Mouse (Mus musculus) liver, embryonic 16.5 days (tissue): ENCODE measurements around the gene Shb. TPM values are rescaled to one million over a fixed set of nuclear protein-coding genes. Genes with fewer than 3 reads are reported as not detected.

ENCODE experiments used
- ATAC-seq: fragments of 200-750 bp; cut with Nextera tagmentation; 2 replicates; pipeline ENCODE4 v1.8.0; 2017; ENCODE audit warnings: low read depth, mild to moderate bottlenecking, moderate number of reproducible peaks, moderate library complexity
- H3K27ac ChIP-seq: fragments of 300-500 bp; sonication (generic); 2 replicates; pipeline ENCODE4 v1.5.1; 2014; ENCODE audit warnings: mild to moderate bottlenecking, low read length
- H3K27me3 ChIP-seq: fragments of 300-500 bp; sonication (generic); 2 replicates; pipeline ENCODE4 v1.6.1; 2014; ENCODE audit warnings: low read depth, low read length, mixed read lengths; ENCODE audit not compliant: control insufficient read depth, insufficient read depth
- H3K36me3 ChIP-seq: fragments of 300-500 bp; sonication (generic); 2 replicates; pipeline ENCODE4 v1.6.1; 2014; ENCODE audit warnings: mild to moderate bottlenecking; ENCODE audit not compliant: control insufficient read depth, insufficient read depth
- H3K4me1 ChIP-seq: fragments of 300-500 bp; sonication (generic); 2 replicates; pipeline ENCODE4 v1.6.1; 2014; ENCODE audit warnings: low read depth, low read length, mixed read lengths; ENCODE audit not compliant: control insufficient read depth
- H3K4me2 ChIP-seq: fragments of 300-500 bp; sonication (generic); 2 replicates; pipeline ENCODE4 v1.6.1; 2014; ENCODE audit warnings: low read depth, low read length, mixed read lengths
- H3K4me3 ChIP-seq: fragments of 300-500 bp; sonication (generic); 2 replicates; pipeline ENCODE4 v1.5.1; 2014; ENCODE audit warnings: low read depth, mild to moderate bottlenecking, low read length
- H3K9ac ChIP-seq: fragments of 300-500 bp; sonication (generic); 2 replicates; pipeline ENCODE4 v1.6.1; 2014; ENCODE audit warnings: low read depth, low read length
- H3K9me3 ChIP-seq: fragments of 300-500 bp; sonication (generic); replicated peaks from 2 replicates; pipeline ENCODE4 v1.6.1; 2016; ENCODE audit warnings: low read length; ENCODE audit not compliant: control insufficient read depth
- WGBS: fragments of 180-500 bp; shearing (Covaris S2); extraction: QIAGEN DNeasy Blood & Tissue Kit; methylation state at CpG from one replicate; pipeline ENCODE4 v1.1.7; 2014; ENCODE audit not compliant: insufficient replicate concordance; 5-methylcytosine and 5-hydroxymethylcytosine counted together
- polyA plus RNA-seq: library from polyadenylated mRNA; unstranded; fragments of >200 nt; fragmentation: Nextera tagmentation; extraction: Ambion mirVana; gene quantifications from 2 replicates; pipeline ENCODE4 v1.2.1, GENCODE M21; 2015

Shb gene
- polyA plus RNA-seq, 1 experiment from 2014 or later: 1.4 TPM

DNA sequence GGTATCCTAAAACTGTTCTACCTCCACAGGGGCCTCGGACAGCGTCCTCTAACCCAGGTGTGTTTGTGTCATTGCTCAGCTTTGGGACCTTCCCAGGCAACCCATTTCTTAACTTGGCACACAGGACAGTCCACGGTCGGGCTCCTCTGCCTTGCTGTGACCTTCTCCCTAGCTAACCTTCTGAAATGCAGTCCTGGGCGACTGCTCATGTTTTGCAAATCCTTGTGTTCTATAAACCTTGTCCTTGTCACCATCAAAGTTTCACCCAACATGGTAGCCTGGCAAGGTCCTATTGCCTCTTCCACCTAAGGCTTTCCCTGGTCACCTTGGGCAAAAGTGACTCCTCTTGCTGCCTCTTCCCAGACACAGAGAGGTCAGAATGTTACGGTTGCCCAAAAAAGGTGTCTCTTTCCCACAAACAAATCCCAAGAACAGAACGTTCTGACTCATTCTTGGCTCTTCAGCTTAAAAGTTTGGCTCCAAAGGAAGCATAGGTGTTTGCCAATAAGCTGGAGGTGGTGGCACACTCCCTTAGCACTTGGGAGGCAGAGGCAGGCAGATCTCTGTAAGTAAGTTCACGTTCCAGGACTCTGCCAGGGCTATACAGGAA, 121.0 kb downstream of the Shb start:
- no peak overlapping the region for H3K4me2 ChIP-seq
- no peak for ATAC-seq

DNA sequence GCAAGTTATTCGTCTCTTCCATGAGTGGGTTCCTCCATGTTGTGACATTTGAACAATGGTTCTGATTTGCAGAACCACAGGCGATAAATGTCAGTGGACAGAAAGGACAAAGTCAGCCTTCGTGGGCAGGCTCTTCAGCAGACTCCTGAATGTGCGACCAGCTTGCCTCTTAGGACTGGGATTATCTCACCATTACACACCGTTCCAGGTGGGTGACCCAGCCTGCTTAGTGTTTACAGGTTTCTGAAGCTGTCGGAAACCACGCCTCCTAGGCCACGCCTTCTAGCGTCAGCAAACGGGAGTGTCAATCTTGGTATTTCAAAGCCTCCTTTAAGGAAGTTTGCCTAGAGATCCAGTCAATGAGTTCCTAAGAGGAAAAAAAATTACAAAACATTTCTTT, 123.0 kb downstream of the Shb start:
- Histone ChIP-seq H3K9me3 (no peaks in the 10 kb centered on the region), H3K9ac (peak overlapping the region; percentile 99), H3K4me3 (peak overlapping the region; percentile 85), H3K4me1 (peaks cover 41% of the 10 kb centered on the region), H3K4me2 (peak overlapping the region; percentile 98), H3K36me3 (peaks cover 3% of the 10 kb centered on the region), H3K27me3 (peaks cover 18% of the 10 kb centered on the region), H3K27ac (peak overlapping the region; percentile 97)
- ATAC-seq: peak; percentile 55
- under 1% methylated on average over 10 of the region's 10 CpGs for WGBS

More for the DNA sequence above, 121.0 kb downstream of the Shb start:
- Histone ChIP-seq H3K4me1 (peaks cover 27% of the 10 kb centered on the region), H3K27ac (no peak overlapping the region), H3K4me3 (no peak overlapping the region), H3K27me3 (peaks cover 28% of the 10 kb centered on the region), H3K36me3 (no peaks in the 10 kb centered on the region), H3K9me3 (no peaks in the 10 kb centered on the region), H3K9ac (no peak overlapping the region)
- 70% methylated on average over 8 of the region's 8 CpGs for WGBS

- ATAC-seq: peak; percentile 87
- peak within 1 kb of the TSS; percentile 97 for H3K27ac ChIP-seq
- peaks cover 8% of the 10 kb centered on the region for H3K36me3 ChIP-seq
- H3K9ac ChIP-seq: peak within 1 kb of the TSS; percentile 99
- under 1% methylated on average over 63 of the region's 67 CpGs for whole genome bisulfite sequencing
- peak within 1 kb of the TSS; percentile 85 for H3K4me3 ChIP-seq
- peaks cover 44% of the 10 kb centered on the region for H3K4me1 ChIP-seq
- H3K27me3 ChIP-seq: peaks cover 18% of the 10 kb centered on the region
- H3K4me2 ChIP-seq: peak within 1 kb of the TSS; percentile 98
- H3K9me3 ChIP-seq: no peaks in the 10 kb centered on the region
Observed at GRCm38 (mm10) chr4:45408427-45409132, 123.7 kb downstream of the Shb start, which contains the start of gene Slc25a51. TSS of gene Slc25a51 (minus strand) at chr4:45408766.

- peak overlapping the region; percentile 85 for H3K4me3 ChIP-seq
- under 1% methylated on average over 19 of the region's 19 CpGs for whole genome bisulfite sequencing
- peak overlapping the region; percentile 97 for H3K27ac ChIP-seq
- H3K36me3 ChIP-seq: peaks cover 13% of the 10 kb centered on the region
- no peaks in the 10 kb centered on the region for H3K9me3 ChIP-seq
- peak overlapping the region; percentile 99 for H3K9ac ChIP-seq
- H3K27me3 ChIP-seq: peaks cover 18% of the 10 kb centered on the region
- ATAC-seq: no peak; the same call in 1 of the 2 replicates
- H3K4me2 ChIP-seq: peak overlapping the region; percentile 98
- peaks cover 48% of the 10 kb centered on the region for H3K4me1 ChIP-seq
Observed at GRCm38 (mm10) chr4:45407703-45408334, 124.5 kb downstream of the Shb start.

DNA sequence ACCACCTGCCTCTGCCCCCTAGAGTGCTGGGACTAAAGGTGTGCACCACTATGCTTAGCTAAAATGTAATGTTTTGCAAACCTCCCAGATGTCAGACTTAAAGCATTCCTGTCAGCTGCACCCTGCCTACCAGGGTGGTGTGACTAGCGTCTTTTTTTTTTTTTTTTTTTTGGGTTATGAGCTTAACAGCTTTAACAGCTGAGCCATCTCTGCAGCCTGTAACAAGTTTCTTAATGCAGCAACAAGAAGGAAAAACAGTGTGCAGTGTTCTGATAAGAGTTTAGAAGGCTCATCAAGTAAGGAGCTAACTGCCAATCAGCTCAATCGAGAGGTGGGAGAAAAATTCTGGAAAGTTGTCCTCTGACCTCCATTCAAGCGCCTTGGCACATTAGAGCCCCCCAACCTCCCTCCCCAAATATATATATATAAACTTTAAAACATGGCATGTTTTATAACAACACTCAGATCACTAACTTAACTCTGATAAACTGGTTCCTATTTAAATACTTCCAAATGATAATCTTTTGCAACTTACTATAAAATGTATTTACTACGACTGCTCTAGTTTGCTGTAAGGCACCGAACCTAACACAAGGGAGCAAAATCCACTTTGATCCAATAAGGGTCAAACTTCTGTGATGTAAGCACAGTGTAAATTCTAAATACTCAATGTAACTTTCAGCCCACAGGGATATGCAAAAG, 125.1 kb downstream of the Shb start:
- Histone ChIP-seq H3K4me3 (peak overlapping the region; percentile 85), H3K27me3 (peaks cover 14% of the 10 kb centered on the region; the same call in 1 of the 2 replicates), H3K36me3 (peaks cover 15% of the 10 kb centered on the region), H3K27ac (peak overlapping the region; percentile 97), H3K9ac (peak overlapping the region; percentile 99), H3K4me2 (peak overlapping the region; percentile 98), H3K4me1 (peaks cover 55% of the 10 kb centered on the region), H3K9me3 (no peaks in the 10 kb centered on the region)
- ATAC-seq: peak; percentile 31
- WGBS: 14% methylated on average over 5 of the region's 5 CpGs

GRCm38 (mm10) chr4:45406397-45406796, 125.9 kb downstream of the Shb start:
- peak overlapping the region; percentile 85 for H3K4me3 ChIP-seq
- H3K4me1 ChIP-seq: peaks cover 58% of the 10 kb centered on the region
- H3K9ac ChIP-seq: peak overlapping the region; percentile 99
- no peaks in the 10 kb centered on the region for H3K9me3 ChIP-seq
- no peak for ATAC-seq
- 74% methylated on average over 7 of the region's 7 CpGs for WGBS
- peaks cover 7% of the 10 kb centered on the region; the same call in 1 of the 2 replicates for H3K27me3 ChIP-seq
- H3K36me3 ChIP-seq: peaks cover 20% of the 10 kb centered on the region
- peak overlapping the region; percentile 97 for H3K27ac ChIP-seq
- H3K4me2 ChIP-seq: peak overlapping the region; percentile 98

DNA sequence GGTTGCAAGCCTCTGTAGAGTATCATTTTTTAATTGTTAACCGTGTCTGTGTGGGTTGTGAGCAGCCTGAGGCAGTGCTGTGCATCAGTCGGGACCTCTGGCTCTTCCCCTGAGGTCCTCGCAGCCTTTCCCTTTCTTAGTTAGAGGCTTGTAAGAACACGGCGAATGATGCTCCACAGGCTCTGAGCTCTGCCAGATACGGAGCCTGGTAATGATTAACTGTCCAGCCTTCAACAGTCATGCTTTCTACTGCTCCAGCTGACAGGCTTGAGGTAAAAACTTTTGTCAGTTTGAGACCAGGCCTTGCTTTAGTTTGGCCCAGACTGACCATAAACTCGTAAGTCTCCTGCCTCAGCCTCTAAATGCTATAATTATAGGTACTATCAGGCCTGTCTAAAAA, 127.0 kb downstream of the Shb start:
- Histone ChIP-seq H3K4me3 (peak overlapping the region; percentile 15), H3K9me3 (no peaks in the 10 kb centered on the region), H3K9ac (0 out of 2 replicates have a peak overlapping the region, but pooled peaks have one; percentile 27), H3K4me2 (peak overlapping the region; percentile 44), H3K4me1 (peaks cover 58% of the 10 kb centered on the region), H3K27me3 (no peaks in the 10 kb centered on the region), H3K27ac (peak overlapping the region; percentile 71), H3K36me3 (peaks cover 28% of the 10 kb centered on the region)
- ATAC-seq: no peak
- WGBS: 69% methylated on average over 7 of the region's 7 CpGs

DNA sequence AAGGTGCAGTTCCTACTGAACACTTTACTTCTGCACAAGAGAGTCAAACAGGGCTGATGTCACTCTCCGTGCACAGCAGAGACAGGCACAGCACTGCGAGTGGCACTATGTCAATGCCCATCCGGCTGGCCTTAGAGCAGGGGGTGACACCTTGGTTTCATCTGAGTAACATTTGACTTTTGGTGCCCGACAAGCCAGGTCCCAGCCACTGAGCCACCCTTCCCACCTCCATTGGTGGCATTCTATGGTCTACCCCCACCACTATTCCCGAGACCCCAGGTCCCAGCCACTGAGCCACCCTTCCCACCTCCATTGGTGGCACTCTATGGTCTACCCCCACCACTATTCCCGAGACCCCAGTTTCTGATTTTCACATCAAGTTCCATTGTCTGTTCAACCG, 128.2 kb downstream of the Shb start:
- H3K9me3 ChIP-seq: no peaks in the 10 kb centered on the region
- peak overlapping the region; percentile 40 for H3K4me3 ChIP-seq
- no peak for ATAC-seq
- no peaks in the 10 kb centered on the region for H3K27me3 ChIP-seq
- WGBS: 90% methylated on average over 7 of the region's 7 CpGs
- peaks cover 39% of the 10 kb centered on the region for H3K36me3 ChIP-seq
- peaks cover 49% of the 10 kb centered on the region for H3K4me1 ChIP-seq
- H3K4me2 ChIP-seq: peak overlapping the region; percentile 54
- H3K27ac ChIP-seq: peak overlapping the region; percentile 96
- H3K9ac ChIP-seq: peak overlapping the region; percentile 19; the same call in 1 of the 2 replicates
